Mouse (Mus musculus): ENCODE results near the gene 4930564D02Rik. TPM values are rescaled to one million over a fixed set of nuclear protein-coding genes. Genes with fewer than 3 reads are reported as not detected.

Gene 4930564D02Rik
- total RNA-seq, 1 experiment = not detected

GRCm38 (mm10) chr3:105097581-105097980 is 30.9 kb downstream of the 4930564D02Rik start:
- H3K9ac ChIP-seq (ENCODE audit: insufficient read depth, low read depth, low read length, poor library complexity, severe bottlenecking) = no peak overlapping the region
- DNase-seq (ENCODE audit: low read depth, low spot score) = no peak
- no peak overlapping the region for H3K4me3 ChIP-seq (ENCODE audit: insufficient read depth in 1 of 2, low read depth in 1 of 2, low read length in 2 of 2, poor library complexity in 1 of 2, severe bottlenecking in 1 of 2)
- no peaks in the 10 kb centered on the region for H3K9me3 ChIP-seq (ENCODE audit: control insufficient read depth, insufficient read depth, low read depth, low read length)
- H3K4me1 ChIP-seq (ENCODE audit: control insufficient read depth in 2 of 2, insufficient read depth in 2 of 2, low read length in 2 of 2, poor library complexity in 1 of 2) = 0 out of 4 replicates have a peak, but pooled peaks cover 0 to 2% of the 10 kb centered on the region in 2 experiments
- no peak for TF ChIP-seq CHD2 (IDR thresholded peaks at IDR 0.05; ENCODE audit: low read depth, low read length)
- no peak for TF ChIP-seq MAFK (IDR thresholded peaks at IDR 0.05; ENCODE audit: insufficient read depth, low read depth, low read length)
- TF ChIP-seq ZNF384 (IDR thresholded peaks at IDR 0.05; ENCODE audit: low read depth, low read length) = no peak
- TF ChIP-seq HCFC1 (IDR thresholded peaks at IDR 0.05; ENCODE audit: borderline replicate concordance, insufficient read depth, low read length) = no peak
- no peak for TF ChIP-seq ZC3H11A (IDR thresholded peaks at IDR 0.05; ENCODE audit: borderline replicate concordance, low read depth, low read length)
- in situ Hi-C loops (cut with MboI; ENCODE audit: low sequenced_read_pairs in 2 of 2, unreplicated experiment in 2 of 2) = no loop called here
- no peak overlapping the region for H3K27ac ChIP-seq (ENCODE audit: insufficient read depth, low read depth, low read length, poor library complexity, severe bottlenecking)
- H3K36me3 ChIP-seq (ENCODE audit: control insufficient read depth, insufficient read depth, low read length, poor library complexity, severe bottlenecking) = no peaks in the 10 kb centered on the region

GRCm38 (mm10) chr3:105099526-105100269 is 33.1 kb downstream of the 4930564D02Rik start:
- H3K9ac ChIP-seq (ENCODE audit: insufficient read depth, low read depth, low read length, poor library complexity, severe bottlenecking) = no peak overlapping the region
- TF ChIP-seq CHD2 (IDR thresholded peaks at IDR 0.05; ENCODE audit: low read depth, low read length) (no peak), MAFK (IDR thresholded peaks at IDR 0.05; ENCODE audit: insufficient read depth, low read depth, low read length) (no peak), ZC3H11A (IDR thresholded peaks at IDR 0.05; ENCODE audit: borderline replicate concordance, low read depth, low read length) (no peak), HCFC1 (IDR thresholded peaks at IDR 0.05; ENCODE audit: borderline replicate concordance, insufficient read depth, low read length) (no peak), ZNF384 (IDR thresholded peaks at IDR 0.05; ENCODE audit: low read depth, low read length) (no peak)
- no peak overlapping the region for H3K27ac ChIP-seq (ENCODE audit: insufficient read depth, low read depth, low read length, poor library complexity, severe bottlenecking)
- in situ Hi-C loops (cut with MboI; ENCODE audit: low sequenced_read_pairs in 2 of 2, unreplicated experiment in 2 of 2) = no loop called here
- no peaks in the 10 kb centered on the region for H3K36me3 ChIP-seq (ENCODE audit: control insufficient read depth, insufficient read depth, low read length, poor library complexity, severe bottlenecking)
- H3K4me3 ChIP-seq (ENCODE audit: insufficient read depth in 1 of 2, low read depth in 1 of 2, low read length in 2 of 2, poor library complexity in 1 of 2, severe bottlenecking in 1 of 2) = no peak overlapping the region
- H3K4me1 ChIP-seq (ENCODE audit: control insufficient read depth in 2 of 2, insufficient read depth in 2 of 2, low read length in 2 of 2, poor library complexity in 1 of 2) = 0 out of 4 replicates have a peak, but pooled peaks cover 0 to 2% of the 10 kb centered on the region in 2 experiments
- DNase-seq (ENCODE audit: low read depth, low spot score) = no peak
- no peaks in the 10 kb centered on the region for H3K9me3 ChIP-seq (ENCODE audit: control insufficient read depth, insufficient read depth, low read depth, low read length)

GRCm38 (mm10) chr3:105100270-105100589 is 33.6 kb downstream of the 4930564D02Rik start:
- Histone ChIP-seq H3K9me3 (ENCODE audit: control insufficient read depth, insufficient read depth, low read depth, low read length) (no peaks in the 10 kb centered on the region), H3K36me3 (ENCODE audit: control insufficient read depth, insufficient read depth, low read length, poor library complexity, severe bottlenecking) (no peaks in the 10 kb centered on the region), H3K4me1 (ENCODE audit: control insufficient read depth in 2 of 2, insufficient read depth in 2 of 2, low read length in 2 of 2, poor library complexity in 1 of 2) (0 out of 4 replicates have a peak, but pooled peaks cover 0 to 2% of the 10 kb centered on the region in 2 experiments), H3K4me3 (ENCODE audit: insufficient read depth in 1 of 2, low read depth in 1 of 2, low read length in 2 of 2, poor library complexity in 1 of 2, severe bottlenecking in 1 of 2) (no peak overlapping the region), H3K27ac (ENCODE audit: insufficient read depth, low read depth, low read length, poor library complexity, severe bottlenecking) (no peak overlapping the region), H3K9ac (ENCODE audit: insufficient read depth, low read depth, low read length, poor library complexity, severe bottlenecking) (no peak overlapping the region)
- DNase-seq (ENCODE audit: low read depth, low spot score) = no peak
- in situ Hi-C loops (cut with MboI; ENCODE audit: low sequenced_read_pairs in 2 of 2, unreplicated experiment in 2 of 2) = no loop called here
- no peak for TF ChIP-seq MAFK (IDR thresholded peaks at IDR 0.05; ENCODE audit: insufficient read depth, low read depth, low read length)
- TF ChIP-seq ZC3H11A (IDR thresholded peaks at IDR 0.05; ENCODE audit: borderline replicate concordance, low read depth, low read length) = no peak
- no peak for TF ChIP-seq ZNF384 (IDR thresholded peaks at IDR 0.05; ENCODE audit: low read depth, low read length)
- no peak for TF ChIP-seq CHD2 (IDR thresholded peaks at IDR 0.05; ENCODE audit: low read depth, low read length)
- TF ChIP-seq HCFC1 (IDR thresholded peaks at IDR 0.05; ENCODE audit: borderline replicate concordance, insufficient read depth, low read length) = no peak

- Histone ChIP-seq H3K9ac (ENCODE audit: insufficient read depth, low read depth, low read length, poor library complexity, severe bottlenecking) (no peak overlapping the region), H3K27ac (ENCODE audit: insufficient read depth, low read depth, low read length, poor library complexity, severe bottlenecking) (no peak overlapping the region), H3K36me3 (ENCODE audit: control insufficient read depth, insufficient read depth, low read length, poor library complexity, severe bottlenecking) (no peaks in the 10 kb centered on the region), H3K4me3 (ENCODE audit: insufficient read depth in 1 of 2, low read depth in 1 of 2, low read length in 2 of 2, poor library complexity in 1 of 2, severe bottlenecking in 1 of 2) (no peak overlapping the region), H3K9me3 (ENCODE audit: control insufficient read depth, insufficient read depth, low read depth, low read length) (no peaks in the 10 kb centered on the region), H3K4me1 (ENCODE audit: control insufficient read depth in 2 of 2, insufficient read depth in 2 of 2, low read length in 2 of 2, poor library complexity in 1 of 2) (no peaks in the 10 kb centered on the region)
- in situ Hi-C loops (cut with MboI; ENCODE audit: low sequenced_read_pairs in 2 of 2, unreplicated experiment in 2 of 2) = no loop called here
- no peak for DNase-seq (ENCODE audit: low read depth, low spot score)
- TF ChIP-seq MAFK (IDR thresholded peaks at IDR 0.05; ENCODE audit: insufficient read depth, low read depth, low read length) (no peak), ZC3H11A (IDR thresholded peaks at IDR 0.05; ENCODE audit: borderline replicate concordance, low read depth, low read length) (no peak), HCFC1 (IDR thresholded peaks at IDR 0.05; ENCODE audit: borderline replicate concordance, insufficient read depth, low read length) (no peak), CHD2 (IDR thresholded peaks at IDR 0.05; ENCODE audit: low read depth, low read length) (no peak), ZNF384 (IDR thresholded peaks at IDR 0.05; ENCODE audit: low read depth, low read length) (no peak)
Measured at GRCm38 (mm10) chr3:105105827-105106226, 39.2 kb downstream of the 4930564D02Rik start.

All from ES-E14 (cell line).